Mouse (Mus musculus): Measurements from ENCODE around the gene Lpcat1.

The Lpcat1 gene

GRCm38 (mm10) chr13:73536403-73536821 is 69.4 kb downstream of the Lpcat1 start, which contains the start of gene Slc6a3:
TSS of gene Slc6a3 (plus strand) at chr13:73536747.
- DNase-seq (ENCODE audit: low read depth, low spot score): no peak

DNA sequence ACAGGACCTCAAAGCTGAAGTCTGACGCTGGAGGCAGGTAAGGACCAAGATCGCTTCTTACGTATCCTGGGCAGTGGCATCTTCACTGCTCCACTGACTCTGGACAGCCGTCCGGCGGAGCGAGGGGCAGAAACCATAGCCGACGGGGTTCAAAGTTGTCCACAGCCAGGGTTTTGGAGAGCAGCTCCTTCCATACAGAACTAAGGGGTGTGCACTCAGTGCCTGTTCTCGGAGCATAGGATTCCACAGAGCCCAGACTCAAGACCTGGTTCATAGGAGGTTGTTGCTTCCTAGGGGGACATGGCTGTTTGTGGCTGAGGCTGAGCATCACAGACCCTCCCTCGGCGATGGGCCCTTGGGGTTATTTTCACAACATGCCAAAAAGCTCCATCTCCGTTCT is 69.8 kb downstream of the Lpcat1 start:
- no peak for DNase-seq (ENCODE audit: low read depth, low spot score)

DNA sequence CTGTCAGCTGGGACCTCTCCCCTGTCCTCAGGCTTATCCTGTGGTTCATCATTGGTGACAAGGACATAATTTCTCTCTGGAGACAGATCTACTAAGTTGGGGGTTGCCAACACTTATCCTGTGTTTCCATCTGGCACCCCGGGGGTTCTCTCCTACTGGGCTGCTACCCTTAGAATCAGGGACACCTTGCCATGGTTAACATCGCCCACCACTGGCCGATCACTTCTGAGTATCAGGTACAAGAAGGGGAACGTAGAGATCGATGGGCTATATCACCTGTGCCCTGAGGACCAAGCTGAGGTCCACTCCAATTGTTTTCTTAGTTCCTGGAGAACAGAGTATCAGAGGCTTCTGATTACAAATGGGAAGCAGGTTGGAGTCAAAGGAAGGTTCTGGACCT is 97.2 kb downstream of the Lpcat1 start:
- no peak for DNase-seq (ENCODE audit: low read depth, low spot score)

All from 3T3-L1 (cell line).